Mouse (Mus musculus): ENCODE data around the gene Mlec.
"Not testable (repeated sequence)": the region's sequence is repeated elsewhere in the genome, so short reads cannot be mapped to it uniquely, and the experiment has no call there.

Gene Mlec

DNA sequence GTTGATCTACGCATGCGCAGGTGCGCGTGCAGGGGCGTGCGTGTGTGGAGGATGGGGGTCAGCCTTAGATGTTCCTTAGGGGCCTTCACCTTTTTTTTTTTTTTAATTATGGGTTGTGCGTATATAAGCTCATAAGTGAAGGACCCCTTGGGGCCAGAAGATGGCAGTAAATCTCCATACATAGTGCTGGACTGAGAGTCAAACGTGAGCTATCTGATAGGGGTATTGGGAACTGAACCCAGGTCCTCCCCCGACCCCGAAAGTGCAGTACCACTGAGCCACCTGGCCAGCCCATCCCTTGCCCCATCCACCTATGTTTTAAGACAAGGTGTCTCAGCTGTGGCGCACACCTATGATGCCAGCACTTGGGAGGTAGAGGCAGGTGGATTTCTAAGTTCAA lies 21.6 kb upstream of the Mlec start:
- DNase-seq (ENCODE audit: low spot score): no peak

DNA sequence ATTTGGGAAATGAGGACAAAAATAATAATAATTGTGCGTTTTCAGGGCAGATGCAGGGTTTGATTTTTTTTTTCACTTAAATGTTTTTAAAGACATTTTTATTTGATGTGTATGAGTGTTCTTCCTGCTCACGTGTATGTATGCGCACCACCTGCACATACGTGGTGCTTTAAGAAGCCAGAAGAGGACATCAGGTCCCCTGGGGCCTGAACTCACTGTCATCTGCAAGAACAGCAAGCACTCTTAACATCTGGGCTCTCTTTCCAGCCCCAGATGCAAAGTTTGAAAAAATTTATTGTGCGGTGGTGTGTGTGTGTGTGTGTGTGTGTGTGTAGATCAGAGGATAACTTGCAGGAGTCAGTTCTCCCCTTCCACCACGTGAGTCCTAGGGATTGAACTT lies 19.9 kb upstream of the Mlec start:
- no peak for DNase-seq (ENCODE audit: low spot score)

DNA sequence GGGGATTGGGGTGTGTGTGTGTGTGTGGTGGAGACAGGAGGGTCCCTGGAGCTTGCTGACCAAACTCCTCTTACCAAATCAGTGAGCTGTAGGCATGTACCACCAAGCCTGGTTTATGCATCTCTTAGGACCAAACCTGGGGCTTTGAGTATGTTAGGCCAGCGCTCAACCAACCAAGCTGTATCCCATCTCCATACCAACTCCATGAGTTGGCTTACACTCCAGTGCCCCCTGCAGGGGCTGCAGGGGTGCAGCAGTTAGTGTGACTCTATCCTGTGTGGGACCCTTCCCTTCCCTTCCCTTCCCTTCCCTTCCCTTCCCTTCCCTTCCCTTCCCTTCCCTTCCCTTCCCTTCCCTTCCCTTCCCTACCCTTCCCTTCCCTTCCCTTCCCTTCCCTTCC lies 16.6 kb upstream of the Mlec start:
- DNase-seq (ENCODE audit: low spot score): no peak

DNA sequence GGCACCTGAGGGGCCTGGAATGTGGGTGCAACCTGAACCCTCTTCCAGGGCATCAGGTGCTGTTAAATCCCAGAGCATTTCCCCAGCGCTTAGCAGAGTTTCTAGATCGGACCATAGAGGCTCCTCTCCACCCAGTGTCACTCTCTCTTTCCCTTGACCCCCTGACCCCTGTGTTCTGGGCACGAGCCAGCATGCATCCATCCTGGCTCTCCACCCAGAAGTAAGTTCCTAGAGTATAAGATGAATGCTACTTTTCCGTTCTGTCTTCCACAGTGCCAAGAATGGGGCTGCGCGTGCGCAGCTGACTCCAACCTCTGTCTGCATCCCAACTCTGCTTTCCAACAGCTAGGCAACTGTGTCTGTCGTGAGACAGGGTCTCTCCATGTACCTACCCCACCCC lies 12.2 kb upstream of the Mlec start:
- DNase-seq (ENCODE audit: low spot score): no peak

DNA sequence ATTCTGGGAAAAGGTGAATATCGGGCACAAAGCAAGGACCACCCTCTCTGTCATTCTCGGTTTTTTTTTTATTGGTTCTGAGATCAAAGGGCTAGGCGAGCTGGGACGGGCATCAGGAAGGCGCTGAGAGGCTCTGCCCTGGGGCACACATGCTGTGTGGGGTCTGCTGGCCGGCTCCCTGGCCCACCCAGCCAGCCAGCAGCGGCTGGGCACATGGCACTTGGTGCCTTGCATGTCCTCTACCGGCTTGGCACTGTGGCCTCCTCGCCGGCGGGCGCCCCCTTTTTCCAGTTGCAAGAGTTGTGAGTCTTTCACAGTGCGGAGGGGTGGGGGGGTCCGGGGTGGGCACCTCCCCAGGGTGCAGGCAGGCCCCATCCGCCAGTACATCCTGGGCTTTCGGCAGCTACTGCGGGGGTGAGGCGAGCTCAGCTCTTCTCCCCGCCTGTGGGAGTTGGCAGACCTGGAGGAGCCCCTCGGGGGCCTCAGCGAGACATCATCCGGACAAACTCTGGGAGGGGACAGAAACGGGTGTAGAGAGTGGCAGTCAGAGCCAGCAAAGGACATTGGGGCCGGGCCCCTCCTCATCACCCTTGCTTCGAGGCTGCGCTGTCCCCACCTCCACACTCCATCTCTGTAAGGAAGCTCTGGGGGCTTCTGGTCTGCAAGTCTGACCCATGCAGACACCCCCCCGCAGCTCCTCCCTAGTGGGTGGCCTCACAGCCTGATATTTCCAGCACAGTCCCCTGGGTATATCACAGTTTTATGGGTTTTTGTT lies 10.8 kb upstream of the Mlec start:
- no peak for DNase-seq (ENCODE audit: low spot score)

DNA sequence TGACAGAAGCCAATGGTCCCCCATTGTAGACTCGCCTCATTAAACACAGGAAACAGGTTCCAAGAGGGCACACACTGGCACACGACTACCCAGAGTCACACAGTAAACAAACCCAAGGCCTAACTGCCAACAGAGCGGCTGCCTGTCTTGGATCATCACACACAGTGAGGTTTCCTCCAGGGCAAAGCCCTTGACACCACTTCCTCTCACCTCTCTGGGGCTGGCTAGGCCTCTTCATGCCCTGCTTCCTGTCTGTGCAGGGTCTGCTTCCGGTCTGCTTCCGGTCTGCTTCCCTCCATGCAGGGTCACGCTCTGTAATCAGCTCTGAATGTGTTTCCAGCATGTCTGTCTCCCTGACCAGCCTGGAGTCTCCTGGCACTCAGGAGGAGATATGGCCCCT lies 9.4 kb upstream of the Mlec start:
- DNase-seq (ENCODE audit: low spot score): no peak

DNA sequence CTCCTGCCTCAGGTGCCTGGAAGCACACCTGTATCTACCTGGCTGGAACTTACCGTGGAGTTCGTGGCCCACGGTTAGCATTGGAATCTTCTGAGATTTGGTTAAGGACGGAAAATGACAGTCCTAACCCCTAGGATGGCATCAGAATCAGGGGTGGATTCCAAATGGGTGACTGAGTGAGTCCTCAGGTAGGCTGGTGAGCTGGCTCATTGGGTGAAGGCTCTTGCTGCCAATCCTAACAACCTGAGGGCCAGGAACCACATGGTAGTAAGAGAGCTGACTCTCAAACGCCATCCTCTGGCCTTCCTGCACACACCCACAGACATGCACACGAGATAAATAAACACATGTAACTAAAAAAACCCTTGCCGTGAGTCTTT lies 8.8 kb upstream of the Mlec start:
- DNase-seq (ENCODE audit: low spot score): no peak

DNA sequence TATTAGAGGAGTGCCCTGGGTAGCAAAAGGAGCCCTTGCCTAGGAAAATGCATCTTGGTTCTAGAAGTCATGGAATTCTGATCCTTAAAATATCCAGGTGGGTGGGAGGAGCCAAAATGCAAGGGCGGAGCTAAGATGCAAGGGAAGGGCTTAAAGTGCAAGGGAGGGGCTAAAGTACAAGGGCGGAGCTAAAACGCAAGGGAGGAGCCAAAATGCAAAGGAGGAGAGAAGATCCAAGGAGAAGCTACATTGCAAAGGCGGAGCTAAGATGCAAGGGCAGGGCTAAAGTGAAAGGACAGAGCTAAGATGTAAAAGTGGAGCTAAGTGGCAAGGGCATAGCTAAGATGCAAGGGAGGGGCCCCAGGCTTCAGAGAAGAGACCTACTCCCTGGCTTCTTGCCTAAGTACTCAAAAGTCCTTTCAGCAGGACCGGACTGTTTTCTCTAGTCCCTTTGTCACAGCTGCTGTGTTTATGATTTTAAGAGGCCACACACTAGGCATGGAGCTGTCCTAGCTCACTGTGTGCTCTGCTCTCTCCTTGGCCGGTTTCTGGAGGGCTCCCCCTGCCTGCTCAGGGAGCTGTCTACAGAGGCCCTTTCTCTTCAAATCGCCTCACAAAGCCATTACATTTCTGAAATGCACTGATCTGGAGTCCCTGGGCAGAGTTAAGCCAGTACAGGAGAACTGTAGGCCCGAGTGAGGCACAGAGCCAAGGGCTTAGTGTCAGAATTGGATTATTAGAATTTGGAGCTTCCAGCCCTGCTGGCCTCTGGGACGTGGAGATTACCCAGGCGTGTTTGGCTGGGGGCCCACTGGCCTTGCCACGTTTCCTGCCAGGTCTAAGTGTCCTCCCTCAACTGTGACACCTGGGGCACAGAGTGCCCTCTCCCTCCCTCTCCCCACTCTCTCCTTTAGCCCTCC lies 8.2 kb upstream of the Mlec start:
- peak; percentile 78 for DNase-seq (ENCODE audit: low spot score)

DNA sequence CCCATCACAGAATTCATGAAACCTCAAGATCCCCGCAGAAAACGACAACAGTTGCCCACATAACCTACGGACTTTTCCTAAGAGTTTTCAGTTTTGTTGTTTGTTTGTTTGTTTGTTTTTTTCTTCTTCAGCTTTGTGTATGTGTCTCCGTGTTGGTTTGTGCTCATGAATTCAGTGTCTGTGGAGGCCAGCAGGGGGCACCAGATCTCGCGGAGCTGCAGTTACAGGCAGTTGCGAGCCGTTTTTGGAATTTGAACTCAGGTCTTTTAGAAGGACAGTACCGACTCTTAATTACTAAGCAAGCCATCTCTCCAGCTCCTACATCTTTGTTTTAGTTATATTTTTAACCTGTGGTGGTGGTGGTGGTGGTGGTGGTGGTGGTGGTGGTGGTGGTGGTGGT lies 7.4 kb upstream of the Mlec start:
- no peak for DNase-seq (ENCODE audit: low spot score)

DNA sequence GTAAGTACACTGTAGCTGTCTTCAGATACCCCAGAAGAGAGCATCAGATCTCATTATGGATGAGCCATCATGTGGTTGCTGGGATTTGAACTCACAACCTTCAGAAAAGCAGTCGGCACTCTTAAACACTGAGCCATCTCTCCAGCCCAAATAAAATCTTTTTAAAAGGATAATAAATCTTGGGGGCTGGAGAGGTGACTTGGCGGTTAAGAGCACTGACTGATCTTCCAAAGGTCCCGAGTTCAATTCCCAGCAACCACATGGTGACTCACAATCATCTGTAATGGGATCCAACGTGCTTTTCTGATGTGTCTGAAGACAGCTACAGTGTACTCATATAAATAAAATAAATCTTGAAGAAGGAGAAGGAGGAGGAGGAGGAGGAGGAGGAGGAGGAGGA lies 6.5 kb upstream of the Mlec start:
- not testable (repeated sequence) for DNase-seq (ENCODE audit: low spot score)

DNA sequence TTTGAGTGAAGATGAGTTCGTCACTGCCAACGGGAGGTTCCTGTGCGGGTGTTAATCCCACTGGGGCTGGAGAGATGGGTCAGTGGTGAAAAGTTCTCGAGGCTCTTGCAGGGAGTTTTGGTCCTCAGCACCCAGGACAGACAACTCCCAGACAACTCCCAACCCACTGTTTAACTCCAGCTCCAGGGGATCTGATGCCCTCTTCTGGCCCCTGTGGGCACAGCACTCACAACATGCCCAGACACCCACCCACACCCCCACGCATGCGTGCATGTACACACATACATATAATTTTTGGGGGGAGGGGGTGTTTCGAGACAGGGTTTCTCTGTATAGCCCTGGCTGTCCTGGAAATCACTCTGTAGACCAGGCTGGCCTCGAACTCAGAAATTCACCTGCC lies 5.6 kb upstream of the Mlec start:
- no peak for DNase-seq (ENCODE audit: low spot score)

DNA sequence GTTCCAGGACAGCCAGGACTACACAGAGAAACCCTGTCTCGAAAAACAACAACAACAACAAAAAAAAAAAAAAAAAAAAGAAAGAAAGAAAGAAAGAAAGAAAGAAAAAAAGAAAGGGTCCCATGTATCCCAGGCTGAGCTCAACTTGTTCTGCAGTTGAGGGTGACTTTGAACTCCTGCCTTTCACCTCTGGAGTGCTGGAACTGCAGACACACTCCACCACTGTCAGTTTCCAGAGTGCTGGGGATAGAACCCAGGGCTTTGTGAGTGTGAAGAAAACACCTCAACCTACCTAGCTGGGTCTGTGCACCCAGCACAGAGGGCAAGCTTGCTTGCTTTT lies 3.9 kb upstream of the Mlec start:
- DNase-seq (ENCODE audit: low spot score): not testable (repeated sequence)

DNA sequence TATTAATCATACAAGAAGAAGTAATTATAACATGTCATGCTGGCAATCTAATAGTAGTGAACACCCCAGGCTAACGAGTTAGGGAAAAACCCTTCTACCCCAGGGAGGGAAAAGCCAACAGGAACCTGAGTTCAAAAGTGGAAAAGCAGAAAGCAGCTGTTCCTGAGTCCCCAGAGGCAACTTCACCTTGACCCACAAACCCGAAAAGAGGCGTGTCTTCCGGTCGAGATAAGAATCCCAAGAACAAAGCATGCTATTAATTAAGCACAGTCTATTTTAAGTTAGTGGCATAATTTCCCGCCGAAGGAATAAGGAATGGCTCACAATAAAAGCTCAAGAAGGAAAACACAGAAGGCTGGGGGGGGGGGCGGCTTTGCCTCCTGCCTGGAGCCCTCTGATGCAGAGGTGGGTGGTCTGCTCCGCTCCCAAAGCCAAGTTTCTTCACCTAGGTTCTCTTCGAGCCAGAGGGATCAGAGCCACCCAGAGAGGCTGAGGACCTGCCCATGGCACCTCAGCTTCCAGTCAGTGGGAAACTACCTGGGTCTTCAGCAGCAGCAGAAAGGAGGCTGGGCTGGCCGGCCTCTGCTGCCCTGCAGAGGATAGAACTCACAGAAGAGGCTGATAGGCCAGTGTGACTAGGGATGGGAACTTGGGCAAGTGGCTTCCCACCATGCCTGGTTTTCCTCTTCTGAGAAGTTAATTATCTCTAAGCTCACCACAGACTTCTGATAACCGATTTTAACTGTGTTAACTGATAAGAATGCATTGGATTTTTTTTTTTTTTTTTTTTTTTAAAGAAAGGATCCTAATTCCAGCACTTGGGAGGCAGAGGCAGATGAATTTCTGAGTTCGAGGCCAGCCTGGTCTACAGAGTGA lies 3.3 kb upstream of the Mlec start:
- no peak for DNase-seq (ENCODE audit: low spot score)

DNA sequence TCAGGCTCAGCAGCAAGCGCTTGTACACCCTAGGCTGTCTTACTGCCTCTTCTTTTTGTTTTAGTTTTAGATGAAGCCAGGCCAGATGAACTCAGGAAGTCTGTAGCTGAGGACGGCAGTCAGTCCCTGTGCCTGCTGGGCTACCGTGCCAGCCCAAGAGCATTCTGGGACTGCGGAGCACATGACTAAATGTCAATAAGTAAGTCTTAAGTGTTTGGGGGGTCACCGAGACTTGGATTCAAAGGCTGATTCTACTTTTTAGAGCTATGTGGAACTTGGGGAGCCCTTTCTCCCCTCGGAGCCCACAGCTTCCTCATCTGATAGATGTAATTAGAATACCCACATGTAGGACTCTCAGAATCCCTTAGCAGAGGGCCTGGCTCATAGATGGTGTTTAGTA lies 2.7 kb upstream of the Mlec start:
- no peak for DNase-seq (ENCODE audit: low spot score)

DNA sequence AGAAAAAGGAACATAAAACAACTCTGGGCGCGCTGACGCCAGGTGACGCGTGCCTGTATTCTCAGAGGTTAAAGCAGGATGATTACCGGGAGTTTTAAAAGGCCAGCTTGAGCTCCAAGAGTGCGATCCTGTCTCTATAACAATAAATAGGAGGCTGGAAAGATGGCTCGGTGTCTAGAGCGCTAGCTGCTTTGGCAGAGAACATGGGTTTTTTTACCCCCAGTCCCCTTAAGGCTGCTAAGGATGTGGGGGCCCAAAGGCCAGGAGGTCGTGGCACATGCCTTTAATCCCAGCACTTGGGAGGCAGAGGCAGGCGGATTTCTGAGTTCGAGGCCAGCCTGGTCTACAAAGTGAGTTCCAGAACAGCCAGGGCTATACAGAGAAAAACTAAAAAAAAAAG lies 1.2 kb upstream of the Mlec start:
- no peak for DNase-seq (ENCODE audit: low spot score)

DNA sequence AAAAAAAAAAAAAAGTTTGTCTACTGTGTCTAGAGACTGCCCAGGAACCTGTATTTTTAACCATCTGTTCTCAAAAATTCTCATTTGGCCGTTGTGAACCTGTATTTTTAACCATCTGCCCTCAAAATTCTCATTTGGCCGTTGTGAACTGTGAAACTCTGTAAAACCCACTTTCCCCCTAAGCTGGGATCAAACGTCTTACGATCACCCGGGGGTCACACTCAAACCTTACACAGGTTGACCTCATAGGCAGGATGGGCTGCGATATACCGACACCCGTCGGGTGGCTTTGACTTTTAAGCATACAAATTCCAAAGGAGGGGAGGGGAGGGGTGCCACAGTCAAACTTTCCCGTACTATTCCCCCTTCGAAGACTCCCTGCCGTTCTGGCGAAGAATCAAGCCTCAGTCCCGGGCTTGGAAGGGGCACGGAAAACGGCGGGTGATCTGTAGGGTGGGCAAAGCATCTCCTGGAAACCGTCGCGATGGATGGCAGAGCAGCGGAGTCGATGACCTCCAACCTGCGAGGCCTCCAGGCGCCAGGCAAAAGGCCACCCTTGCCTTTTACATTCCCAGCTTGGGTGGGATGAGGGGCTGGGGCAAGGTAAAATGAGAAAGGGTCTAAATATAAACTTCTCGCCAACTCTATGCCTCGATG lies 918 bp downstream of the Mlec start:
- DNase-seq (ENCODE audit: low spot score): no peak

DNA sequence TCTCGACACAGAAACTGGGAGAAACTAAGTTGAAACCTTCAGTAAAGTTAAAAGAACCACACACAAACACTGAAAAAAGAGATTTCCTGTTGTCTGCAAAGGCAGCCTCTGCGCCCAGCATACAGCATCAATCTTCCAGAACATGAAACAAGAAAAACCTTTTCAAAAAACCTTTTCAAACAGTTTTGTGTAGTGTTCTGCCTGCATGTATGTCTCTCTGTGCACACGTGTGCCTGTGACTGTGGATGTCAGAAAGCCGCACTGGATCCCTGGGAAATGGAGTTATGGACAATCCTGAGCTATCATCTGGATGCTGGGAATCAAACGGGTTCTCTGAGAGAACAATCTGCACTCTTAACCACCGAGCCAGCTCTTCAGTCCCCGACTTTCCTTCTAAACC lies 1.6 kb downstream of the Mlec start:
- DNase-seq (ENCODE audit: low spot score): no peak

DNA sequence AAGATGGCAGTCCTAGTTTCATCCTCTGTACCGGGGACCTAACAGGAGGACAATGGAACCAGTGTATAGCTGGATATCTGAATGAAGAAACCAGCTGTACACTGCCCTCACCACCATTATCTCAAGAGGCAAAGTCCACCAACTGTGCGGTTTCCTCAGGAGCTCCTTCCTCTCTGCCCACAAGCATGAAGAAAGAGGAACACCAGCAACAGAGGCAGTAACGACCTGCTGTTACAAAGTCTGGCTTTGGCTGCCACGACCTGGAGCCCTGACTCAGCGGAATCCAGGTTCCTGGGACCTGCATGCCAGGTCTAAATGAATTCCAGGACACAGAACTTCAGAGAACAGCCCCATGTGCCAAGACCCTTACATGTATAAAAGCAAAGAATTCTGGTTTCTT lies 2.1 kb downstream of the Mlec start:
- no peak for DNase-seq (ENCODE audit: low spot score)

DNA sequence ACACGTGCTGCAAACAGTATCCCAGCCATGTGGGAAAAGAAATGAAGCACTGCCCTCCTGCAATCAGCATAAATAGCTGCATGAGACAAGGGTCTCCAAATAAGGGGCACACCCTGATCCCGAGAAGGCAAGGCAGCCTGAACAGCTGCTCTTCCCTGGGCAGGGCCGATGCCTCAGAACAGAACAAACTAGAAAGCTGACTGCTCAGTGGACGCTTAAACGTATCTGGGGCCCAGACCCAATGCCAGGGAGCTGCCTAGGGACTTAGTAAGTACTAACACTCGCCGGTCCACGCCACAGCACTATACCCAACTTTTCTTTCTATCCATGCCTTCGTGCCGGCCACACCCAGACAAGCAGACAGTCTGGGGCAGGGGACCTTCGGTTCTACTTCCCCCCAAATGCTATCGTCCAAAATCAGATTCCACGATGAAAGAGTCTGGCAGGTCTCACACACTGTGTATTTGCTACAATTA lies 2.8 kb downstream of the Mlec start:
- no peak for DNase-seq (ENCODE audit: low spot score)

DNA sequence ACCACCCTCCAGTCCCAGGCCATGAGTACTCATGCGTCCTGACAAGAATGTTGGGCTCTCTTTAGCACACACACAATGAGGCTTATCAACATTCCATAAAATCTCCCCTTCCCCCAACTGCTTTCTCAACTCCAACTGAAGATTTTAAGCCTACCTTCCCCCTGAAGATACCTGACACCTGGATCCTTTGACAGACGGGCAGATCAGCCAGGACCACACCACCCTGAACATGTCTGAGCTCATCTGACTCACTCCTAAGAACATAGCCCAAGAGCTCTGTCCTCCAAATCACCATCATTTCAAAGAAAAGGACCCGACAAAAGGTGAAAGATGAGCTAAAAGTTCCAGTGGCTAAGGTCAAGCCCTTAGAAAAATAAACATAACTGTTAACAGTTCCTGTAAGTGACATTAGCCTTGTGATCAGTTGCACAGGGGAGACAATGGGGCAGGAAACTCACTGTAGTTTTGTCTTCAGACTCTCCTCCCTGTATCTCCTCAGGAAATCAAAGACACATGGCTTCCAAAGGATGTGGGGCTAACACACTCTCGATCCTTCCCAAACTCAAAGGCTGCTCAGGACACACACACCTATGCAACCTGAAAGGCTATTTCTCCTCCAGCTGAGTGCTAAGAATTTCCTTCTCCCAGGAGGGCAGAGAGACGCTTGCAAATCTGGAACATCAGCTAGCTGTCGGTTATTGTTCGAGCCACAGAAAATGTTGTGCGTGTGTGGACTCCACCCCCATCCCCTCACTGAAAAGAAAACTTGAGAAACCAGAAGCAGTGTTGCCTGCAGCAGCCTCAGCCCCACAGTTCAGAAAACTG lies 5.6 kb downstream of the Mlec start:
- no peak for DNase-seq (ENCODE audit: low spot score)

DNA sequence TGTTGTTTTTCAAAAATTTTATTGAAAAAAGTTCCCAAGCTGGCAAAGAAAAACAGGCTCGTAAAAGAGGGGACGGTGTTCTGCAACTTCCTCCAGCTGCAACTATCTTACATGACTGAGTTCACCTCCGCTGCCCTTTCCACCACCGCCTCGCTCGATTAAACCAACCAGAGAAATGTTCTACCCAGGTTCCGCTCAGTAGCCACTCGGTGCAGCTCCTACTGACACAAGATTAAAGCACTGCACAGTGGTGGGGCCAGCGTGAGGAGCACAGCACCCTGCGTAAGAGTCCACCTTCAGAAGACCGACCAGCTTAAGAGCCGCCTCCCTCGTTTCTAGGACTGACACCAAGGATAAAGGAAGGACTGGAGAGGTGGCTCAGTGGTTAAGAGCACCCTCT lies 6.5 kb downstream of the Mlec start:
- no peak for DNase-seq (ENCODE audit: low spot score)

All from MN1 (cell line).